Mouse (Mus musculus) megakaryocyte progenitor cell, adult 5-6 weeks (primary cell): ENCODE results near the gene Tmed10. TPM values are rescaled to one million over a fixed set of nuclear protein-coding genes. Genes with fewer than 3 reads are reported as not detected.

Source experiments
- ATAC-seq: replicated peaks from 2 replicates; pipeline ENCODE4 v1.8.0; 2016; ENCODE audit warnings: mild to moderate bottlenecking, moderate TSS enrichment, inconsistent platforms; ENCODE audit not compliant: poor library complexity
- total RNA-seq, 2 experiments: library from RNA; stranded (forward) in 1 of 2; stranded (reverse) in 1 of 2; fragments of 157-497, 149-512 nt in 1 of 2; fragments of 200-1000 nt in 1 of 2; gene quantifications; 2 replicates each; pipeline versions ENCODE4 v1.2.3 to v1.2.4; 2015 to 2017

Gene Tmed10
- total RNA-seq, 2 experiments from 2014 or later: 142 to 328 TPM

- ATAC-seq: no peak
Observed at GRCm38 (mm10) chr12:85337567-85338311, 36.9 kb downstream of the Tmed10 start.

- no peak for ATAC-seq
Observed at GRCm38 (mm10) chr12:85330153-85330552, 44.5 kb downstream of the Tmed10 start.

- ATAC-seq: no peak
Observed at GRCm38 (mm10) chr12:85308651-85309050, 66.0 kb downstream of the Tmed10 start.

DNA sequence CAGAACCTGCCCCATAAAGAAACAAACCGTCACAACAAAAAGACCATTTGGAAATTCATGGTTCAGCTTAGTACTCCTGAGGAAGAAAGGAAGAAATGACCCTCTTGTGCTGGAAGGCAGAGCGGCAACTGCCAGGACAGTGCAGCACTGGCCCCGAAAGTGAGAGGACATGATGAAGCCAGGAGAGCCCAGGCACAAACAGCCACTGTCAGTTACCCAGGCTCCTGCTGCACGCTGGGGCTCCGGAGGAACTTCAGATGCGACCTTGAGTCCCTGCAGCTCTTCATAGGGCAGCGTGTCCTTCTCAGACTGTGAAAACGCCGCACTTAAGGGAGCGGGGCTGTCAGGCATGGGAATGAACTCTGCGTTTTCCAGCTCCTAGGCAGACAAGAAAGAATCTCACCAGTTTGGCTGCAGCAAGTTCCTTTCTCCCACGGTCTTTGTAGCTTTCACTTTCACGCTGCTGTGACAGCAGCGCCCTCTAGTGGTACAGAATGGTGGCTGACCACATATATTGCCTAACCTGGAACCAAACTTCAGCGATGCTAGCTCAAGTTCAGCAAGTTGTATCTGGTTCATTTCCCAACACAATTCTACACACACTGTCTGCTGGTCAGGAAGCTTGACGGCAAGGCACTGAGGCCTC, 69.3 kb downstream of the Tmed10 start:
- ATAC-seq: peak; percentile 93

DNA sequence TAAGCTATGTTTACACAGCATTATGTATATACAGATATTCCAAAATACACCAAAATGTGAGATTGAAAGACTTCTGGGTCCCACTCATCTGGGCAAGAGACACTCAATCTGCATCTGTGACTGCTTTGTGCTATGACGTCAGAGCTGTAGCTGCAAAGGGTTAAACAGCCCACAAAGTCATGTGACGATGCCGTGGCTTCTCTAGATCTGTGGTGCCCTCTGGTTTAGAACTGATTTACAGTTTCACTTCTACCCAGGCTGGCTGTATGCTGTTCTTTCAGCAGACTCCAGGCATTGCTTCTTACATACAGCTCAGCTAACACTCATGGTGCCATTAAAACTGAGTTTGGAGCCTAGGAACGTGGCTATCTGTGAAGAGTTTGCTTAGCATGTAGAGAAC, 69.9 kb downstream of the Tmed10 start:
- peak; percentile 41 for ATAC-seq

GRCm38 (mm10) chr12:85303256-85303655, 71.4 kb downstream of the Tmed10 start:
- ATAC-seq: no peak

- no peak for ATAC-seq
Observed at GRCm38 (mm10) chr12:85298835-85299180, 75.8 kb downstream of the Tmed10 start.

GRCm38 (mm10) chr12:85298127-85298834, 76.4 kb downstream of the Tmed10 start:
- no peak for ATAC-seq

- no peak for ATAC-seq
Observed at GRCm38 (mm10) chr12:85297345-85297997, 77.2 kb downstream of the Tmed10 start.

- ATAC-seq: no peak
Observed at GRCm38 (mm10) chr12:85296915-85297314, 77.7 kb downstream of the Tmed10 start.

DNA sequence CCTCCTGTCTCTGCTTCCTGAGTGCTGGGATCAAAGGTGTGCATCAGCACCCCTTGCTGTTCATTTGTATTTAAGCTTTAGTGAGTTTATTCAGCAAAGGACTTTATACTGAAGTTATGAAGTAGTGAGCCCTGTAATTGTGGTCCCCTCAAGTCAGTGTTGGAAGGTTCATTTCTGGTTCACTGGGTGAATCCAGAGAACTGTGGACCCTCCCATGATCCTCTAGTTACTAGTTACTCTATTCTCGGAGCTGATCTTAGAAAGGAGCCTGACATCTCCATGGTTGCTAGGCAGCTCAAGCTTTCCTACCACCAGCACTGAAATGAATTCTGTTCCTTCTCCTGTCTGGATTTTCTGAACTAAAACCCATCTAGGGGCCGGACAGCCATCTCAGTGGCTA, 79.1 kb downstream of the Tmed10 start:
- ATAC-seq: no peak

GRCm38 (mm10) chr12:85292906-85293305, 81.7 kb downstream of the Tmed10 start:
- no peak for ATAC-seq

- no peak for ATAC-seq
Observed at GRCm38 (mm10) chr12:85292288-85292687, 82.4 kb downstream of the Tmed10 start.

GRCm38 (mm10) chr12:85291541-85291940, 83.1 kb downstream of the Tmed10 start:
- ATAC-seq: no peak

GRCm38 (mm10) chr12:85290633-85291032, 84.0 kb downstream of the Tmed10 start:
- ATAC-seq: no peak

Other genes starting within 250 kb of the Tmed10 start
- not detected in 2 replicates for gene Rps6kl1, start 223.6 kb downstream of the Tmed10 start, total RNA-seq (2015)
- gene Rps6kl1, start 223.6 kb downstream of the Tmed10 start, total RNA-seq (2017): not detected in 2 replicates
- not detected in 2 replicates for gene Pgf, start 197.1 kb downstream of the Tmed10 start, total RNA-seq (2015)
- not detected in 2 replicates for gene Pgf, start 197.1 kb downstream of the Tmed10 start, total RNA-seq (2017)
- gene Eif2b2, start 155.4 kb downstream of the Tmed10 start, total RNA-seq (2015): 30.0 and 32.4 TPM in 2 replicates
- 74.6 and 109 TPM in 2 replicates for gene Eif2b2, start 155.4 kb downstream of the Tmed10 start, total RNA-seq (2017)
- gene Mlh3, start 104.2 kb downstream of the Tmed10 start, total RNA-seq (2015): 5.6 and 7.9 TPM in 2 replicates
- gene Mlh3, start 104.2 kb downstream of the Tmed10 start, total RNA-seq (2017): 7.9 and 9.7 TPM in 2 replicates
- gene Acyp1, start 86.4 kb downstream of the Tmed10 start, total RNA-seq (2015): 52.4 and 52.8 TPM in 2 replicates
- gene Acyp1, start 86.4 kb downstream of the Tmed10 start, total RNA-seq (2017): 40.4 and 54.5 TPM in 2 replicates
- gene Zc2hc1c, start 86.3 kb downstream of the Tmed10 start, total RNA-seq (2015): not detected in 2 replicates
- not detected in 2 replicates for gene Zc2hc1c, start 86.3 kb downstream of the Tmed10 start, total RNA-seq (2017)
- 34.0 and 36.1 TPM in 2 replicates for gene Nek9, start 35.5 kb downstream of the Tmed10 start, total RNA-seq (2015)
- gene Nek9, start 35.5 kb downstream of the Tmed10 start, total RNA-seq (2017): 20.4 and 23.6 TPM in 2 replicates
- gene Fos, start 99.0 kb upstream of the Tmed10 start, total RNA-seq (2015): 94.5 and 144 TPM in 2 replicates
- 72.4 and 111 TPM in 2 replicates for gene Fos, start 99.0 kb upstream of the Tmed10 start, total RNA-seq (2017)
- 12.9 and 18.0 TPM in 2 replicates for gene Jdp2, start 224.2 kb upstream of the Tmed10 start, total RNA-seq (2015)
- 38.1 and 46.1 TPM in 2 replicates for gene Jdp2, start 224.2 kb upstream of the Tmed10 start, total RNA-seq (2017)